Mouse (Mus musculus): Measurements from ENCODE around the gene Mcu. TPM values are rescaled to one million over a fixed set of nuclear protein-coding genes. Genes with fewer than 3 reads are reported as not detected.

The Mcu gene
- total and polyA plus RNA-seq, 3 experiments: 4.9 to 5.7 (median 5.3) TPM

DNA sequence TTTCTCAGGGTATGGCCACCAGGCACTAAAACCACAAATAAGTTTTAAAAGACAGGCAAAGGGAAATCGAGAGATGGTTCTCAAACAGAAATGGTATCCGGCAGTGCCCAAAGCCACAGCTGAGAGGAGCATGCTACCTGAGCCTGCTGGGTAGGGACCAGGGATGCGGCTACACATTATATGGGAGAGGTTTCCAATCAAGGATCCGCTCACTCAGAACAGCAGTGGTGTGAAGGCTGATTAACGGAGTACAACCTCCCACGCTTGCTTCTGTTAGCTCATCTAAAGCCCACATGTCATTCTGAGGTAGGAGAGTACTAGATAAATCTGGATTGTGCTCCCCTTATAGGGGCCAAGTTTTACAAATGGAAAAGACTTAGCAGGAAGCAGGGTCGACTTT, 28.4 kb downstream of the Mcu start:
- TF ChIP-seq SIN3A (IDR thresholded peaks at IDR 0.05; ENCODE audit: low read length) (no peak), POLR2AphosphoS2 (IDR thresholded peaks at IDR 0.05; ENCODE audit: low read depth, low read length) (no peak), GABPA (IDR thresholded peaks at IDR 0.05; ENCODE audit: insufficient replicate concordance, low read depth, low read length) (no peak), NRF1 (IDR thresholded peaks at IDR 0.05; ENCODE audit: low read depth, low read length) (no peak), ZNF384 (IDR thresholded peaks at IDR 0.05; ENCODE audit: low read depth, low read length) (no peak), JUN (IDR thresholded peaks at IDR 0.05; ENCODE audit: insufficient read depth, low read depth, low read length) (no peak), ZKSCAN1 (IDR thresholded peaks at IDR 0.05; ENCODE audit: borderline replicate concordance, low read depth, low read length) (no peak), HCFC1 (IDR thresholded peaks at IDR 0.05; ENCODE audit: low read depth, low read length) (no peak), MEF2A (IDR thresholded peaks at IDR 0.05; ENCODE audit: borderline replicate concordance, low read depth, low read length) (no peak), BHLHE40 (IDR thresholded peaks at IDR 0.05; ENCODE audit: low read depth, low read length) (no peak), MYC (IDR thresholded peaks at IDR 0.05; ENCODE audit: low read depth, low read length) (no peak)
- Histone ChIP-seq H3K4me2 (ENCODE audit: insufficient read depth, low read depth, poor library complexity, severe bottlenecking) (no peak overlapping the region), H3K9me3 (replicated peaks; ENCODE audit: low read length) (no peaks in the 10 kb centered on the region), H3K4me1 (ENCODE audit: control insufficient read depth in 1 of 2, insufficient read depth in 2 of 2) (peaks cover 10 to 20% of the 10 kb centered on the region in 2 experiments), H3K79me2 (replicated peaks; ENCODE audit: control insufficient read depth, extremely low read depth, insufficient read depth, poor library complexity, severe bottlenecking) (no peaks in the 10 kb centered on the region), H3K9ac (ENCODE audit: insufficient read depth, low read depth) (no peak overlapping the region), H3K36me3 (replicated peaks in 1 of 2; ENCODE audit: control insufficient read depth in 1 of 2, insufficient read depth in 1 of 2, low read length in 1 of 2) (peaks cover 0 to 6% of the 10 kb centered on the region in 2 experiments), H3K4me3 (replicated peaks in 1 of 3; ENCODE audit: low read depth in 2 of 3, low read length in 2 of 3, poor library complexity in 1 of 3) (no peak overlapping the region), H3K27ac (ENCODE audit: insufficient read depth, low read depth) (no peak overlapping the region), H3K27me3 (replicated peaks) (no peaks in the 10 kb centered on the region)
- no peak for DNase-seq (ENCODE audit: extremely low read depth)
- dilution Hi-C loops (cut with MboI; ENCODE audit: extremely low pct_ligation_motif_present, extremely low pct_unique_long_range_greater_than_20kb, low sequenced_read_pairs): no loop called here
- in situ Hi-C loops (cut with MboI; ENCODE audit: low pct_ligation_motif_present, low pct_unique_long_range_greater_than_20kb, low sequenced_read_pairs): no loop called here

DNA sequence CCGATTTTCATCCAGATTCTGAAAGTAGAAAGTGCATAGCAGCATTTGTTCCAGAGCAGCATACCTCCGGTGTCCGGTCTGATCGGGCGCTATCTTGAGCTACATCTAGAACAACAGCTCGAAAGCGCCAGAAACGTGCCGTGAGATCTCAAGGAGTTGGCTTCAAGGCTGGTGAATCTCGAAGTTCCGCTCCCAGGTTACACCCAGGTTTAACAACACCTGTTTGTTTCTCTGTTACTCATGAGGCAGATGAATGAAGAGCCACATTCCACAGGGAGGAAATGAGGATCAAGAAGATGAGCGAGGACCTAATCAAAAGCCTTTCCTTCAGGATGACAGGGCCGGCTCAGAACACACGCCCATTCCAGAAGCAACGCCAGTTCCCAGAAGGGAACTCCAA, 29.7 kb downstream of the Mcu start:
- no peak for TF ChIP-seq UBTF (IDR thresholded peaks at IDR 0.05; ENCODE audit: low read depth, low read length)
- no peak for TF ChIP-seq RCOR1 (conservative IDR thresholded peaks at IDR 0.05; ENCODE audit: low read depth, low read length)
- no peak for TF ChIP-seq TCF12 (IDR thresholded peaks at IDR 0.05; ENCODE audit: low read depth, low read length)
- no peak for TF ChIP-seq MAFK (IDR thresholded peaks at IDR 0.05; ENCODE audit: insufficient replicate concordance, low read length)
- TF ChIP-seq CTCF (conservative IDR thresholded peaks at IDR 0.05 in 1 of 2, IDR thresholded peaks at IDR 0.05 in 1 of 2; ENCODE audit: low read depth in 2 of 2, low read length in 2 of 2): no peak
- TF ChIP-seq CHD2 (IDR thresholded peaks at IDR 0.05; ENCODE audit: low read length): no peak
- TF ChIP-seq SIN3A (IDR thresholded peaks at IDR 0.05; ENCODE audit: low read length): no peak
- Histone ChIP-seq H3K27ac (ENCODE audit: insufficient read depth, low read depth) (no peak overlapping the region), H3K4me3 (replicated peaks in 1 of 3; ENCODE audit: low read depth in 2 of 3, low read length in 2 of 3, poor library complexity in 1 of 3) (no peak overlapping the region), H3K4me2 (ENCODE audit: insufficient read depth, low read depth, poor library complexity, severe bottlenecking) (no peak overlapping the region), H3K79me2 (replicated peaks; ENCODE audit: control insufficient read depth, extremely low read depth, insufficient read depth, poor library complexity, severe bottlenecking) (no peaks in the 10 kb centered on the region), H3K4me1 (ENCODE audit: control insufficient read depth in 1 of 2, insufficient read depth in 2 of 2) (peaks cover 10 to 18% of the 10 kb centered on the region in 2 experiments), H3K9ac (ENCODE audit: insufficient read depth, low read depth) (no peak overlapping the region), H3K36me3 (replicated peaks in 1 of 2; ENCODE audit: control insufficient read depth in 1 of 2, insufficient read depth in 1 of 2, low read length in 1 of 2) (peaks cover 0 to 13% of the 10 kb centered on the region in 2 experiments), H3K27me3 (replicated peaks) (no peaks in the 10 kb centered on the region), H3K9me3 (replicated peaks; ENCODE audit: low read length) (no peaks in the 10 kb centered on the region)
- no peak for DNase-seq (ENCODE audit: extremely low read depth)
- in situ Hi-C loops (cut with MboI; ENCODE audit: low pct_ligation_motif_present, low pct_unique_long_range_greater_than_20kb, low sequenced_read_pairs) (no loop called here), dilution Hi-C loops (cut with MboI; ENCODE audit: extremely low pct_ligation_motif_present, extremely low pct_unique_long_range_greater_than_20kb, low sequenced_read_pairs) (no loop called here)
